Mouse (Mus musculus) layer of hippocampus, adult 11-12 months (tissue): Measurements from ENCODE around the gene Kctd8.

Experiments used
- DNase-seq: peaks from one replicate; pipeline ENCODE4 v3.0.0; 2022; ENCODE audit warnings: low spot score

Kctd8 gene

GRCm38 (mm10) chr5:69159897-69160509 is 181.5 kb downstream of the Kctd8 start:
- no peak for DNase-seq

- DNase-seq: no peak
Measured at GRCm38 (mm10) chr5:69156489-69156888, 185.0 kb downstream of the Kctd8 start.

- DNase-seq: no peak
Measured at GRCm38 (mm10) chr5:69145827-69146226, 195.7 kb downstream of the Kctd8 start.

GRCm38 (mm10) chr5:69141082-69141481 is 200.4 kb downstream of the Kctd8 start:
- no peak for DNase-seq

GRCm38 (mm10) chr5:69108718-69109117 is 232.8 kb downstream of the Kctd8 start:
- no peak for DNase-seq

- no peak for DNase-seq
Measured at GRCm38 (mm10) chr5:69088912-69089311, 252.6 kb downstream of the Kctd8 start.
